8 mouse cellular contexts compared by ENCODE assay signal in genomic region chr10:121509751-121510643, GRCm38 (mm10). TPM values are rescaled to one million over a fixed set of nuclear protein-coding genes. Genes with fewer than 3 reads are reported as not detected.
DNase-seq lines count a peak whose midpoint lies in the region; ATAC-seq and TF ChIP-seq lines count a peak whose summit lies in the region.

No protein-coding gene starts in this region.

- TF ChIP-seq CTCF in heart, postnatal 0 days (IDR thresholded peaks at IDR 0.05; ENCODE audit: low read depth) = no peak
- no peak for TF ChIP-seq CTCF in left cerebral cortex, adult 2 months (IDR thresholded peaks at IDR 0.05)

- no peaks in the 10 kb centered on the region for H3K27me3 ChIP-seq in heart, postnatal 0 days (ENCODE audit: control insufficient read depth, insufficient read depth, low read length)
- H3K27me3 ChIP-seq in limb, embryonic 11.5 days (ENCODE audit: control insufficient read depth, insufficient read depth, low read length) = no peaks in the 10 kb centered on the region
- H3K27me3 ChIP-seq in myocyte (ENCODE audit: control insufficient read depth, insufficient read depth, insufficient read length) = no peaks in the 10 kb centered on the region

- no peak for TF ChIP-seq POLR2A in myocyte (IDR thresholded peaks at IDR 0.05; ENCODE audit: insufficient read length, low read depth)

- no peaks in the 10 kb centered on the region for H3K79me2 ChIP-seq in myocyte (ENCODE audit: control insufficient read depth, insufficient read depth)

- peaks cover 19% of the 10 kb centered on the region for H3K4me1 ChIP-seq in heart, postnatal 0 days (ENCODE audit: control insufficient read depth, insufficient read depth)
- H3K4me1 ChIP-seq in limb, embryonic 11.5 days (ENCODE audit: control insufficient read depth, insufficient read depth, low read length) = peaks cover 22% of the 10 kb centered on the region

- H3K4me3 ChIP-seq in heart, postnatal 0 days (ENCODE audit: low read depth, low read length) = peak overlapping the region; percentile 2; the same call in 1 of the 2 replicates
- no peak overlapping the region for H3K4me3 ChIP-seq in limb, embryonic 11.5 days (ENCODE audit: low read depth, low read length)
- H3K4me3 ChIP-seq in myocyte = no peak overlapping the region
- no peak overlapping the region for H3K4me3 ChIP-seq in left cerebral cortex, adult 2 months

- no peak for TF ChIP-seq EP300 in heart, postnatal 0 days (IDR thresholded peaks at IDR 0.05; ENCODE audit: low read depth)

- H3K9me3 ChIP-seq in heart, postnatal 0 days (replicated peaks; ENCODE audit: control insufficient read depth, low read length) = no peaks in the 10 kb centered on the region
- no peaks in the 10 kb centered on the region for H3K9me3 ChIP-seq in limb, embryonic 11.5 days (ENCODE audit: control insufficient read depth, low read length)

- H3K27ac ChIP-seq in heart, postnatal 0 days (ENCODE audit: low read depth) = no peak overlapping the region
- H3K27ac ChIP-seq in limb, embryonic 11.5 days (replicated peaks; ENCODE audit: low read depth, low read length) = peak overlapping the region; percentile 49; the same call in 1 of the 2 replicates
- no peak overlapping the region for H3K27ac ChIP-seq in left cerebral cortex, adult 2 months

- H3K9ac ChIP-seq in heart, postnatal 0 days (replicated peaks; ENCODE audit: low read depth, low read length) = no peak overlapping the region; the same call in 1 of the 2 replicates
- H3K9ac ChIP-seq in limb, embryonic 11.5 days (ENCODE audit: low read length) = 0 out of 2 replicates have a peak overlapping the region, but pooled peaks have one; percentile 44

- no peaks in the 10 kb centered on the region for H3K36me3 ChIP-seq in heart, postnatal 0 days (replicated peaks; ENCODE audit: control insufficient read depth, insufficient read depth, low read length)
- H3K36me3 ChIP-seq in limb, embryonic 11.5 days (ENCODE audit: control insufficient read depth, insufficient read depth, low read length) = no peaks in the 10 kb centered on the region
- no peaks in the 10 kb centered on the region for H3K36me3 ChIP-seq in myocyte (ENCODE audit: control insufficient read depth, insufficient read depth)

- H3ac ChIP-seq in myocyte (ENCODE audit: control insufficient read depth, insufficient read length) = no peak overlapping the region

- peak; percentile 35 for DNase-seq in kidney, adult 11 months
- DNase-seq in kidney, adult 18-20 months = no peak
- DNase-seq in heart, postnatal 0 days (ENCODE audit: low spot score) = peak; percentile 45
- peak; percentile 69 for DNase-seq in limb, embryonic 11.5 days (ENCODE audit: low spot score)
- DNase-seq in left cerebral cortex, adult 2 months (ENCODE audit: extremely low spot score in 1 of 2, low spot score in 2 of 2) = no peak
- DNase-seq in thymus, postnatal 25 days = no peak
- DNase-seq in ovary, adult 18-20 months (ENCODE audit: low spot score) = no peak

- peak overlapping the region; percentile 48 for H3K4me2 ChIP-seq in heart, postnatal 0 days (ENCODE audit: low read depth, low read length)
- peak overlapping the region; percentile 27 for H3K4me2 ChIP-seq in limb, embryonic 11.5 days (ENCODE audit: low read depth, severe bottlenecking)
- peak overlapping the region; percentile 49 for H3K4me2 ChIP-seq in myocyte (ENCODE audit: low read depth)

- ATAC-seq in heart, postnatal 0 days (ENCODE audit: insufficient read depth, low read depth) = no peak
- peak; percentile 17; the same call in 1 of the 2 replicates for ATAC-seq in limb, embryonic 11.5 days (ENCODE audit: insufficient number of reproducible peaks, low FRiP score, low TSS enrichment, low read depth)

- intact Hi-C loops in left cerebral cortex, adult 2 months (cut with DNase I) = loop anchor here (5.0 kb wide), 2 partner anchors 38 to 83 kb away; no protein-coding TSS in a partner anchor

- WGBS in heart, postnatal 0 days = 15% methylated on average over 24 of the region's 24 CpGs
- WGBS in limb, embryonic 11.5 days = 24% methylated on average over 24 of the region's 24 CpGs

TF ChIP-seq in myocyte, 11 proteins besides CTCF, POLR2A, EP300 and RAD21:
- TF ChIP-seq TCF3 (IDR thresholded peaks at IDR 0.05; ENCODE audit: insufficient read length, low read depth) (peak; percentile 69), MAX (IDR thresholded peaks at IDR 0.05; ENCODE audit: low read depth) (no peak), SRF (IDR thresholded peaks at IDR 0.05; ENCODE audit: control insufficient read depth, insufficient read length, low read depth) (no peak), USF1 (IDR thresholded peaks at IDR 0.05; ENCODE audit: low read depth) (no peak), REST (IDR thresholded peaks at IDR 0.05; ENCODE audit: insufficient read depth, insufficient read length) (no peak), MYOD1 (IDR thresholded peaks at IDR 0.05; ENCODE audit: control insufficient read depth in 1 of 3, insufficient read length in 2 of 3, low read depth in 2 of 3) (peak in 2 of 3 experiments; percentile 43 to 87), CEBPB (IDR thresholded peaks at IDR 0.05; ENCODE audit: insufficient read depth, poor library complexity, severe bottlenecking) (no peak), MYOG (IDR thresholded peaks at IDR 0.05; ENCODE audit: control insufficient read depth in 1 of 3, insufficient read depth in 1 of 3, insufficient read length in 2 of 3, low read depth in 2 of 3) (peak; percentile 63 to 95 (median 78)), TCF12 (IDR thresholded peaks at IDR 0.05; ENCODE audit: insufficient read depth, poor library complexity, severe bottlenecking) (peak; percentile 43)

RNA-seq across cellular contexts. Expression of gene Rassf3, which starts 33.9 kb away (rescaled TPM):
- total RNA-seq in heart, postnatal 0 days (2014; rRNA removed; ENCODE audit: low replicate concordance) = 27.9 and 32.3 TPM in 2 replicates
- 22.0 and 23.4 TPM in 2 replicates for polyA plus RNA-seq in heart, postnatal 0 days (2015; fragmentation: Nextera tagmentation; extraction: Ambion mirVana)
- polyA plus RNA-seq in limb, embryonic 11.5 days (2014; fragmentation: Nextera tagmentation; extraction: Ambion mirVana) = 16.5 and 17.2 TPM in 2 replicates
- polyA plus RNA-seq in myocyte (2012; fragmentation: generic; extraction: Trizol) = 32.3 TPM
- 10 to 100 TPM; 39.4 to 40.1 TPM for total RNA-seq in left cerebral cortex, adult 2 months (2021)

Comparison
In these comparisons a context has a peak if more than half of its experiments do, and no peak if none do; other contexts are left out.
1. DNase-seq: peak in kidney, adult 11 months (single experiment), heart, postnatal 0 days (single experiment) and limb, embryonic 11.5 days (single experiment); none in kidney, adult 18-20 months (single experiment), left cerebral cortex, adult 2 months (0 of 2), thymus, postnatal 25 days (single experiment) and ovary, adult 18-20 months (single experiment).
2. Peak in every context shown above with its lines, with median percentiles within 50 percentile points of each other: H3K4me2 ChIP-seq.